Mouse (Mus musculus) intestine, postnatal 0 days (tissue): ENCODE data around the gene Pdzd2. TPM values are rescaled to one million over a fixed set of nuclear protein-coding genes. Genes with fewer than 3 reads are reported as not detected.
A peak's percentile ranks its signal among the peaks of the same experiment; 100 is the strongest.

Experiments used
- ATAC-seq: fragments of 200-750 bp; cut with Nextera tagmentation; 2 replicates; pipeline ENCODE4 v1.8.0; 2017; ENCODE audit warnings: mild to moderate bottlenecking, moderate TSS enrichment, moderate library complexity
- H3K27ac ChIP-seq: fragments of 300-500 bp; sonication (generic); 2 replicates; pipeline ENCODE4 v1.5.1; 2014; ENCODE audit warnings: mild to moderate bottlenecking, low read depth, low read length, moderate library complexity
- H3K27me3 ChIP-seq: fragments of 300-500 bp; sonication (generic); replicated peaks from 2 replicates; pipeline ENCODE4 v1.6.1; 2014; ENCODE audit warnings: low read length, mixed read lengths; ENCODE audit not compliant: control insufficient read depth, insufficient read depth
- H3K36me3 ChIP-seq: fragments of 300-500 bp; sonication (generic); 2 replicates; pipeline ENCODE4 v1.6.1; 2014; ENCODE audit warnings: mild to moderate bottlenecking, moderate library complexity; ENCODE audit not compliant: control insufficient read depth, insufficient read depth
- H3K4me1 ChIP-seq: fragments of 300-500 bp; sonication (generic); replicated peaks from 2 replicates; pipeline ENCODE4 v1.6.1; 2014; ENCODE audit warnings: antibody characterized with exemption, low read length, mixed read lengths; ENCODE audit not compliant: control insufficient read depth, insufficient read depth
- H3K4me2 ChIP-seq: fragments of 300-500 bp; sonication (generic); replicated peaks from 2 replicates; pipeline ENCODE4 v1.6.1; 2014; ENCODE audit warnings: low read depth, mild to moderate bottlenecking, moderate library complexity
- H3K4me3 ChIP-seq: fragments of 300-500 bp; sonication (generic); 2 replicates; pipeline ENCODE4 v1.5.1; 2014; ENCODE audit warnings: low read depth, low read length
- H3K9ac ChIP-seq: fragments of 300-500 bp; sonication (generic); 2 replicates; pipeline ENCODE4 v1.6.1; 2014; ENCODE audit warnings: mild to moderate bottlenecking, low read depth, low read length
- H3K9me3 ChIP-seq: fragments of 300-500 bp; sonication (generic); 2 replicates; pipeline ENCODE4 v1.6.1; 2016; ENCODE audit warnings: mixed run types; ENCODE audit not compliant: control insufficient read depth
- CTCF ChIP-seq: sonication (generic); IDR thresholded peaks from 2 replicates; pipeline ENCODE4 v1.5.1; 2016; ENCODE audit warnings: low read depth, mild to moderate bottlenecking, control low read depth, antibody characterized with exemption, moderate library complexity
- WGBS: fragments of 180-500 bp; shearing (Covaris S2); extraction: QIAGEN DNeasy Blood & Tissue Kit; methylation state at CpG from one replicate; pipeline ENCODE4 v1.1.7; 2014; 5-methylcytosine and 5-hydroxymethylcytosine counted together
- polyA plus RNA-seq: library from polyadenylated mRNA; unstranded; fragments of >200 nt; fragmentation: Nextera tagmentation; extraction: Ambion mirVana; gene quantifications from 2 replicates; pipeline ENCODE4 v1.2.1, GENCODE M21; 2015

Gene Pdzd2
- polyA plus RNA-seq, 1 experiment from 2014 or later: 10.1 TPM

- Histone ChIP-seq H3K4me2 (no peak overlapping the region), H3K36me3 (no peaks in the 10 kb centered on the region), H3K4me1 (no peaks in the 10 kb centered on the region), H3K4me3 (no peak overlapping the region), H3K27ac (no peak overlapping the region), H3K9ac (no peak overlapping the region), H3K27me3 (no peaks in the 10 kb centered on the region), H3K9me3 (no peaks in the 10 kb centered on the region)
- TF ChIP-seq CTCF: no peak
- ATAC-seq: no peak
- WGBS: 81% methylated on average over 3 of the region's 3 CpGs
Observed at GRCm38 (mm10) chr15:12675366-12675765, 64.4 kb downstream of the Pdzd2 start.

- Histone ChIP-seq H3K27ac (no peak overlapping the region), H3K4me3 (no peak overlapping the region), H3K4me2 (no peak overlapping the region), H3K9me3 (no peaks in the 10 kb centered on the region), H3K4me1 (no peaks in the 10 kb centered on the region), H3K36me3 (no peaks in the 10 kb centered on the region), H3K9ac (no peak overlapping the region), H3K27me3 (no peaks in the 10 kb centered on the region)
- ATAC-seq: no peak
- TF ChIP-seq CTCF: no peak
- 84% methylated on average over 5 of the region's 5 CpGs for WGBS
Observed at GRCm38 (mm10) chr15:12674026-12674425, 65.7 kb downstream of the Pdzd2 start.

- Histone ChIP-seq H3K9ac (no peak overlapping the region), H3K4me1 (no peaks in the 10 kb centered on the region), H3K4me3 (no peak overlapping the region), H3K27me3 (no peaks in the 10 kb centered on the region), H3K36me3 (no peaks in the 10 kb centered on the region), H3K27ac (no peak overlapping the region), H3K9me3 (no peaks in the 10 kb centered on the region), H3K4me2 (peak overlapping the region; percentile 32; the same call in 1 of the 2 replicates)
- no peak for ATAC-seq
- no peak for TF ChIP-seq CTCF
- WGBS: 54% methylated on average over 21 of the region's 21 CpGs
Observed at GRCm38 (mm10) chr15:12667760-12668520, 71.8 kb downstream of the Pdzd2 start.

DNA sequence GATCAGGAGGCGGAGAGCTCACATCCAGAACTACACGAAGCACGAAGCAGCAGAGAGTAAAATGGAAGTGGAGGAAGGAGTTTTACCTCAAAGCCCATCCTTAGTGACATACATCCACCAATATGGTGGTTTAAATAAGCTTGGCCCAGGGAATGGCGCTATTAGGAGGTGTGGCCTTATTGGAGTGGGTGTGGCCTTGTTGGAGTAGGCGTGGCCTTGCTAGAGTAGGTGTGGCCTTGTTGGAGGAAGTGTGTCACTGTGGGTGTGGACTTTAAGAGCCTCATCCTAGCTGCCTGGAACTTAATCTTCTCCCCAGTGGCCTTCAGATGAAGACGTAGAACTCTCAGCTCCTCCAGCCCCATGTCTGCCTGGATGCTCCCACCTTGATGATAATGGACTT lies 73.8 kb downstream of the Pdzd2 start:
- Histone ChIP-seq H3K27me3 (no peaks in the 10 kb centered on the region), H3K4me1 (no peaks in the 10 kb centered on the region), H3K9ac (no peak overlapping the region), H3K27ac (no peak overlapping the region), H3K4me2 (no peak overlapping the region), H3K4me3 (no peak overlapping the region), H3K36me3 (no peaks in the 10 kb centered on the region), H3K9me3 (no peaks in the 10 kb centered on the region)
- WGBS: 91% methylated on average over 6 of the region's 6 CpGs
- ATAC-seq: no peak
- no peak for TF ChIP-seq CTCF

DNA sequence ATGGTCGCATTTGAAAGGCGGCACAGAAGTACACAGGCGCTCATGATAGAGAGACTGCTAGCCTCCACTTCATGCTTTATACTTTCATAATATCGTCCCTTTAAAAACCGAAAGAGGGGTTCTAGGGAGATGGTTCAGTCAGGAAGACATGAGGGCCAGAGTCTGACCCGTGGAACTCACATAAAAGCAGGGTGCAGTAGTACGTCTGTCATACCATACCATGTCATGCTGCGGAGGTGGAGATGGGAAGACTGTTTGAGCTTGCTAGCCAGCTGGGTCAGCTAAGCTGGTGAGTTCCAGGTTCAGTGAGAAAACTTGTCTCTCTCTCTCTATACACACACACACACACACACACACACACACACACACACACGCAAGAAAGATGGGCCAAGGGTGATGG lies 76.4 kb downstream of the Pdzd2 start:
- 85% methylated on average over 9 of the region's 9 CpGs for WGBS
- no peak for ATAC-seq
- H3K9ac ChIP-seq: no peak overlapping the region

GRCm38 (mm10) chr15:12660320-12660719 lies 79.4 kb downstream of the Pdzd2 start:
- ATAC-seq: no peak
- 83% methylated on average over 9 of the region's 9 CpGs for WGBS
- H3K9ac ChIP-seq: no peak overlapping the region

More for the DNA sequence above, 76.4 kb downstream of the Pdzd2 start:
- H3K4me1 ChIP-seq: no peaks in the 10 kb centered on the region
- no peaks in the 10 kb centered on the region for H3K9me3 ChIP-seq
- no peak for TF ChIP-seq CTCF
- H3K27ac ChIP-seq: no peak overlapping the region
- H3K4me2 ChIP-seq: no peak overlapping the region
- H3K27me3 ChIP-seq: no peaks in the 10 kb centered on the region
- no peaks in the 10 kb centered on the region for H3K36me3 ChIP-seq
- no peak overlapping the region for H3K4me3 ChIP-seq

More at GRCm38 (mm10) chr15:12660320-12660719, 79.4 kb downstream of the Pdzd2 start:
- H3K36me3 ChIP-seq: no peaks in the 10 kb centered on the region
- no peak for TF ChIP-seq CTCF
- H3K4me2 ChIP-seq: no peak overlapping the region
- no peak overlapping the region for H3K27ac ChIP-seq
- H3K4me1 ChIP-seq: no peaks in the 10 kb centered on the region
- no peaks in the 10 kb centered on the region for H3K9me3 ChIP-seq
- H3K27me3 ChIP-seq: no peaks in the 10 kb centered on the region
- H3K4me3 ChIP-seq: no peak overlapping the region
